Mouse (Mus musculus) heart, postnatal 0 days (tissue): ENCODE results near the gene A3galt2. TPM values are rescaled to one million over a fixed set of nuclear protein-coding genes. Genes with fewer than 3 reads are reported as not detected.

ENCODE experiments used
- ATAC-seq: fragments of 200-750 bp; cut with Nextera tagmentation; 2 replicates; pipeline ENCODE4 v1.8.0; 2017; ENCODE audit warnings: low read depth, moderate number of reproducible peaks, moderate library complexity; ENCODE audit not compliant: insufficient read depth
- DNase-seq: peaks from one replicate; pipeline ENCODE4 v3.0.0-alpha.2; 2016; ENCODE audit warnings: low spot score
- H3K27ac ChIP-seq: fragments of 300-500 bp; sonication (generic); 2 replicates; pipeline ENCODE4 v1.5.1; 2014; ENCODE audit warnings: low read depth, mild to moderate bottlenecking
- H3K27me3 ChIP-seq: fragments of 300-500 bp; sonication (generic); 2 replicates; pipeline ENCODE4 v1.6.1; 2014; ENCODE audit warnings: low read length, mixed read lengths; ENCODE audit not compliant: control insufficient read depth, insufficient read depth
- H3K36me3 ChIP-seq: fragments of 300-500 bp; sonication (generic); replicated peaks from 2 replicates; pipeline ENCODE4 v1.6.1; 2014; ENCODE audit warnings: low read length, mixed read lengths; ENCODE audit not compliant: control insufficient read depth, insufficient read depth
- H3K4me1 ChIP-seq: fragments of 300-500 bp; sonication (generic); 2 replicates; pipeline ENCODE4 v1.6.1; 2014; ENCODE audit warnings: antibody characterized with exemption; ENCODE audit not compliant: control insufficient read depth, insufficient read depth
- H3K4me2 ChIP-seq: fragments of 300-500 bp; sonication (generic); 2 replicates; pipeline ENCODE4 v1.6.1; 2014; ENCODE audit warnings: low read depth, mild to moderate bottlenecking, low read length, moderate library complexity
- H3K4me3 ChIP-seq: fragments of 300-500 bp; sonication (generic); 2 replicates; pipeline ENCODE4 v1.5.1; 2014; ENCODE audit warnings: low read depth, low read length
- H3K9ac ChIP-seq: fragments of 300-500 bp; sonication (generic); replicated peaks from 2 replicates; pipeline ENCODE4 v1.6.1; 2014; ENCODE audit warnings: low read depth, low read length, mixed read lengths
- H3K9me3 ChIP-seq: fragments of 300-500 bp; sonication (generic); replicated peaks from 2 replicates; pipeline ENCODE4 v1.6.1; 2016; ENCODE audit warnings: low read length; ENCODE audit not compliant: control insufficient read depth
- CTCF ChIP-seq: IDR thresholded peaks from 2 replicates; pipeline ENCODE4 v1.5.1; 2016; ENCODE audit warnings: antibody characterized with exemption, control low read depth, low read depth
- EP300 ChIP-seq: IDR thresholded peaks from 2 replicates; pipeline ENCODE4 v1.6.1; 2016; ENCODE audit warnings: antibody characterized with exemption, low read depth
- WGBS: fragments of 180-500 bp; shearing (Covaris S2); extraction: QIAGEN DNeasy Blood & Tissue Kit; methylation state at CpG from one replicate; pipeline ENCODE4 v1.1.7; 2014; 5-methylcytosine and 5-hydroxymethylcytosine counted together
- polyA plus RNA-seq: library from polyadenylated mRNA; unstranded; fragments of >200 nt; fragmentation: Nextera tagmentation; extraction: Ambion mirVana; gene quantifications from 2 replicates; pipeline ENCODE4 v1.2.1, GENCODE M21; 2015
- total RNA-seq: library from RNA; depleted of rRNA; stranded (reverse); fragments of >200 nt; gene quantifications from 2 replicates; pipeline ENCODE4 v1.2.3, GENCODE M21; 2014; ENCODE audit warnings: low replicate concordance

A3galt2 gene
- total and polyA plus RNA-seq, 2 experiments from 2014 or later: 0.03 TPM; not detected in 1

DNA sequence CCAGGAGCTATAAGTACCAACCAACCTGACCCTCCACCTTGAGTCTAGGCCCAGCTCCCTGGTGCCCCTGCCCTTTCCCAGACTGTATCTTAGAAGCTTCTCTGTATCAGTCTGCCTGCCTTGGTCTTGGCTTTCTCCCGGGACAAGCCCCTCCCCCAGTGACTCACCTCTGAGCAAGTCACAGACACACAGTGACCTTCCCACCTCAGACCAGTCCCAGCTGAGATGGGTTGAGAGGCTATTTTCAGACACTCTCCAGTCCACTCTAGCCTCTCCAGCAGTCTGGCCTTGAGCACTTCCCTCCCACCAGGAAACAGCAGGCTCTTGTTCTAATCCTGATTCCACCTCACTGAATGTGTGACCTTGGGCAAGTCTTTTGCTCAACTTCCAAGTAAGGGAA lies 38.5 kb downstream of the A3galt2 start:
- H3K27me3 ChIP-seq: no peaks in the 10 kb centered on the region
- peak; percentile 72 for ATAC-seq
- H3K4me1 ChIP-seq: peaks cover 29% of the 10 kb centered on the region
- H3K4me3 ChIP-seq: no peak overlapping the region
- H3K9me3 ChIP-seq: no peaks in the 10 kb centered on the region
- H3K4me2 ChIP-seq: no peak overlapping the region
- no peak for DNase-seq
- peak overlapping the region; percentile 32; the same call in 1 of the 2 replicates for H3K27ac ChIP-seq
- peaks cover 12% of the 10 kb centered on the region for H3K36me3 ChIP-seq
- H3K9ac ChIP-seq: no peak overlapping the region
- 3% methylated on average over 1 of the region's 1 CpGs for WGBS
- TF ChIP-seq EP300 (no peak), CTCF (no peak)

DNA sequence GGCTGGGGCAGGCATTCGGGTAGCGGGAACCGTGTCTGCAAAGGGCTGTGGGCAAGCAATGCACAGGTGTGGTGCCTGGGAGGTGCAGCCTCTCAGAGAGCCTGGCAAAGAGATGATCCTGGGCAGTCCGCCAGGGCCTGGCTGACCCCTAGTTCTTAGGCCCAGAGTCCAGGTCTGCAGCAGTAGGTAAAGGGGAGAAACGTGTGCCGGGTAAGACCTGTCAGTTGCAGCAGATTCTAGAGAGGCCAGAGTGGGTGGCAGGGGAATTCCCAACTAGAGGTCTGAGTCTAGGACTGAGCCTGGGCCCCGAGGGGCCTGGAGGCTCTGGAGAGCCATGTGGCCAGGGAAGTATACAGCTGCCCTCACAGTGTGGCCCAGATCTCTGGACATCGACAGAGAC lies 39.0 kb downstream of the A3galt2 start:
- Histone ChIP-seq H3K27ac (peak overlapping the region; percentile 32; the same call in 1 of the 2 replicates), H3K4me3 (no peak overlapping the region), H3K4me1 (peaks cover 29% of the 10 kb centered on the region), H3K9me3 (no peaks in the 10 kb centered on the region), H3K36me3 (peaks cover 9% of the 10 kb centered on the region; the same call in 1 of the 2 replicates), H3K9ac (no peak overlapping the region), H3K4me2 (no peak overlapping the region), H3K27me3 (no peaks in the 10 kb centered on the region)
- TF ChIP-seq CTCF: no peak
- no peak for TF ChIP-seq EP300
- 66% methylated on average over 8 of the region's 8 CpGs for WGBS
- DNase-seq: no peak
- no peak for ATAC-seq

GRCm38 (mm10) chr4:128795596-128795995 lies 40.4 kb downstream of the A3galt2 start:
- DNase-seq (no peak), ATAC-seq (no peak)
- TF ChIP-seq CTCF (no peak), EP300 (no peak)
- Histone ChIP-seq H3K36me3 (no peaks in the 10 kb centered on the region), H3K4me1 (peaks cover 29% of the 10 kb centered on the region), H3K4me3 (no peak overlapping the region), H3K4me2 (no peak overlapping the region), H3K27me3 (no peaks in the 10 kb centered on the region), H3K27ac (no peak overlapping the region), H3K9ac (no peak overlapping the region), H3K9me3 (no peaks in the 10 kb centered on the region)
- WGBS: 19% methylated on average over 9 of the region's 9 CpGs

DNA sequence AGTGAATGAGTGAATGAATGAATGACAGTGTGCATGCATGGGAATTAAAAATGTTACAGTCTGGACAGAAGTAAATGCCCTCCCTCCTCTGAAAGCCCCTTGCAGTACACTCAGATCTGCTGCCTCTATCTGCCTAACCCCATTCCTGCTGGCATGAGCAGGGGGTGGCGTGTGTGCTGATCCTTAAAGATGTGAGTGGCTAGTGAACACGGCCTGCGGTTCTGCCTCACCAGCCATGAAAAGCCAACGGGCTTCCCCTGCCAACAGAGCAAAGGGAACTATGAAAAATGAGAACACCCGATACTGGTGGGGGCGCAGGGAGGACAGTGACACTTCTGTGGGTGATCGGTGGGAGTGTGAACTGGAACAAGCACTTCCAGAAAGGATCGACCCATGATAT lies 41.6 kb downstream of the A3galt2 start:
- H3K4me3 ChIP-seq: no peak overlapping the region
- ATAC-seq: no peak
- peaks cover 29% of the 10 kb centered on the region for H3K4me1 ChIP-seq
- TF ChIP-seq EP300 (no peak), CTCF (no peak)
- WGBS: 71% methylated on average over 8 of the region's 8 CpGs
- H3K27me3 ChIP-seq: no peaks in the 10 kb centered on the region
- H3K27ac ChIP-seq: no peak overlapping the region
- H3K4me2 ChIP-seq: no peak overlapping the region
- H3K36me3 ChIP-seq: no peaks in the 10 kb centered on the region
- H3K9ac ChIP-seq: no peak overlapping the region
- no peak for DNase-seq
- no peaks in the 10 kb centered on the region for H3K9me3 ChIP-seq

GRCm38 (mm10) chr4:128801675-128802465 lies 46.7 kb downstream of the A3galt2 start:
- TF ChIP-seq EP300 (no peak), CTCF (no peak)
- no peaks in the 10 kb centered on the region for H3K27me3 ChIP-seq
- DNase-seq (no peak), ATAC-seq (no peak)
- H3K27ac ChIP-seq: no peak overlapping the region
- no peak overlapping the region for H3K4me2 ChIP-seq
- no peaks in the 10 kb centered on the region for H3K36me3 ChIP-seq
- no peak overlapping the region for H3K9ac ChIP-seq
- WGBS: 47% methylated on average over 9 of the region's 9 CpGs
- no peaks in the 10 kb centered on the region for H3K9me3 ChIP-seq
- H3K4me3 ChIP-seq: no peak overlapping the region
- peaks cover 20% of the 10 kb centered on the region for H3K4me1 ChIP-seq
